Mouse (Mus musculus): ENCODE measurements at regions not wholly inside any gene's neighbourhood (a gene's known extent, or its start where the extent isn't known, plus 50 kb on each side); places are given as distances from the start of the nearest gene placed in this dataset.

DNA sequence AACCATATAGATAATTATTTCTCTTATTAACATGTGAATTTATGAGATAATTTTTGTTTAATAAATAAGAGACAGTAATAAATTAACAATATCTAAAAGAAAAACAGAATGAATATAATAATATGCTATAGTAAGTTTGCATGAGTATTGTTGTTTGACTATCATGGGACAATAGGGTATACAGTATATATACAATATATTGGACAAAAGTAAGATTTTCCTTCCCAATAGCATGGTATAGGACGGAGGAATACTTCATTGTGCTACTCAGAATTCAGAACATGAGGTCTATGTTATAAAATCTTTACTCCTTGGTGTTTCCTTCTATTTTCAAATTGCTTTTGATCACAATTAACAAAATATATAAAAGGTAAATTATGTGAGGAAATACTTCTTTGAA, 771.0 kb upstream of the Pcdh20 start:
- DNase-seq (ENCODE audit: low read depth, low spot score), result no peak
- no peaks in the 10 kb centered on the region for H3K27me3 ChIP-seq (ENCODE audit: control insufficient read depth, insufficient read depth, low read length, poor library complexity, severe bottlenecking)
- H3K36me3 ChIP-seq (ENCODE audit: control insufficient read depth, insufficient read depth, low read length, poor library complexity, severe bottlenecking), result no peaks in the 10 kb centered on the region

DNA sequence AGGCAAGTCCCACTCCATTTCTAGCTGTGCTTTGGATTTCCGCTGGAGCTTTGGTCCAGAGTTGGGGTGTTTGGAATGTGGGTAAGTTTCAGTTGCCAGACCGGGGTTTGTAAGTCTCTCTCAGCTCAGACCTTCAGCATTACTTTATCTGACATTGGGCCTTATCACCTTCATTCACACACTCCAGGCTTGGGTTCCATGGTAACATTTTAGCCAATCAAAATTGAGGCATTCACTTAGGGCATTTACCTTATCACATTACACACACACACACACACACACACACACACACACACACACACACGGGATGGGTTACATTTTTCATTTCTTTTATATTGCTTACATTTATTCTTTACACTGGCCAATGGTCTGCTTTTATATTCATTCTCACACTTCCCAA, 765.3 kb upstream of the Pcdh20 start:
- DNase-seq (ENCODE audit: low read depth, low spot score), result no peak
- H3K27me3 ChIP-seq (ENCODE audit: control insufficient read depth, insufficient read depth, low read length, poor library complexity, severe bottlenecking), result no peaks in the 10 kb centered on the region
- H3K36me3 ChIP-seq (ENCODE audit: control insufficient read depth, insufficient read depth, low read length, poor library complexity, severe bottlenecking), result no peaks in the 10 kb centered on the region

DNA sequence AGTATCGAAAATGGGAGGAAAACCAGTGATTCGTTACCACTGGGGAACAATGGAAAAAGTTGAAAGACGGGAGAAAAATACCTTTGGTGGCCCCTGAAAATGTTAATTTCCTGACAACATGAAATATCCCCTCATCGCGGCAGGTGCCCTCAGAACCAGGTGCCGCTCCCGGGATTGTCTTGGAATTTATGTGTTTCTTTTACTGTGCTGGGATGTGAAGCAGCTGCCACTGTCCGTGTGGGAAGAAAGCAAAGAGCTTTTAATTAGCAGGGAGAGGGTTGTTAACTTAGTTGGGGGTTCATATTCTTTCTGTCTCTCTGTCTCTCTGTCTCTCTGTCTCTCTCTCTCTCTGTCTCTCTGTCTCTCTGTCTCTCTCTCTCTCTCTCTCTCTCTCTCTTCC, 759.3 kb upstream of the Pcdh20 start:
- H3K27me3 ChIP-seq (ENCODE audit: control insufficient read depth, insufficient read depth, low read length, poor library complexity, severe bottlenecking), result no peaks in the 10 kb centered on the region
- DNase-seq (ENCODE audit: low read depth, low spot score), result no peak
- no peaks in the 10 kb centered on the region for H3K36me3 ChIP-seq (ENCODE audit: control insufficient read depth, insufficient read depth, low read length, poor library complexity, severe bottlenecking)

DNA sequence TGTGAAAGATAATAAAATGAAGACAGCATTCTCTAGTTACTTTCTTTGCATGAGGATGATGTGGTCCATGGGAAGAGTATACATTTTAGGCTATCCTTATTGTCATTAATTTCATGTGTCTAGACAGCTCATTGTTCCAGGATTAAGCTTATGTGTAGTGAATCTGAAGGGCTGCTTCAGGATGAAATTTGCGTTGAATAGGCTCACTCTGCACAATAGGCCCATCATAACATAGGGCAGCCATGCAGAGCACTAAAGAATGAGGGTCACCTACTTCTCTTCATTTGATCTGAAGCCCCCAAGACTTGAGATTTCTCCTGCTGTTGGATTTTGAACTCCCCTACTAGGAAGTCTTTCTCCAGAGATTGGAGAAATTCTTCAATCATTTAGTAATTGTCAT, 746.2 kb upstream of the Pcdh20 start:
- no peak for DNase-seq (ENCODE audit: low read depth, low spot score)
- H3K36me3 ChIP-seq (ENCODE audit: control insufficient read depth, insufficient read depth, low read length, poor library complexity, severe bottlenecking), result no peaks in the 10 kb centered on the region
- H3K27me3 ChIP-seq (ENCODE audit: control insufficient read depth, insufficient read depth, low read length, poor library complexity, severe bottlenecking), result no peaks in the 10 kb centered on the region

DNA sequence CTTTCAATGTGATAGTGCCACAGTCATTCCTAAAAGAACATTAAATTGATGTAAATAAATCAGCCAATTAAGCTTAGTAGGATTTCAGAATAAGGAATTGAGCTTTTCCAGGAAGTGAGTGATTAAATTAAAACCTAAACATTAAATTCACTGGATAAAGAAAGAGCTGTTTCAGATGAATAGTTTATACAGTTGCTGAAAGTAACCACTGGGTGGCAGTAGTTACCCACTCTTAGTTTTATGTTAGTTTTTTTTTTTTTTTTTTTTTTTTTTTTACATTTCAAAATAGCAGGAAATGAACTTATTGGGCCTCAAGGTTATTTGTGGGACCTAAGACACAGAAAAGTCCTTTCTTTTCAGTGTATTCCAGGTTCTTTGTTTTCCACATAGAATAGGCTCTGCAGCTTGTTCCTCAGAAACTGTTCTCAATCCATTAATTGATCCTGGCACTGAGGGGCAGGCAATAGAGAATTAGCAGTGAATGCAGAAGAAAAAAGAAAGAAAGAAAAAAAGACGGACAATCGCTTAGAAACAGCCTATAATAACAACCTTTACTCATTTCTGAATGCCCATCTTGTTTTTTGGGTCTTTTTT, 710.3 kb upstream of the Pcdh20 start:
- Histone ChIP-seq H3K27me3 (ENCODE audit: control insufficient read depth, insufficient read depth, low read length, poor library complexity, severe bottlenecking) (no peaks in the 10 kb centered on the region), H3K36me3 (ENCODE audit: control insufficient read depth, insufficient read depth, low read length, poor library complexity, severe bottlenecking) (no peaks in the 10 kb centered on the region)
- no peak for DNase-seq (ENCODE audit: low read depth, low spot score)

DNA sequence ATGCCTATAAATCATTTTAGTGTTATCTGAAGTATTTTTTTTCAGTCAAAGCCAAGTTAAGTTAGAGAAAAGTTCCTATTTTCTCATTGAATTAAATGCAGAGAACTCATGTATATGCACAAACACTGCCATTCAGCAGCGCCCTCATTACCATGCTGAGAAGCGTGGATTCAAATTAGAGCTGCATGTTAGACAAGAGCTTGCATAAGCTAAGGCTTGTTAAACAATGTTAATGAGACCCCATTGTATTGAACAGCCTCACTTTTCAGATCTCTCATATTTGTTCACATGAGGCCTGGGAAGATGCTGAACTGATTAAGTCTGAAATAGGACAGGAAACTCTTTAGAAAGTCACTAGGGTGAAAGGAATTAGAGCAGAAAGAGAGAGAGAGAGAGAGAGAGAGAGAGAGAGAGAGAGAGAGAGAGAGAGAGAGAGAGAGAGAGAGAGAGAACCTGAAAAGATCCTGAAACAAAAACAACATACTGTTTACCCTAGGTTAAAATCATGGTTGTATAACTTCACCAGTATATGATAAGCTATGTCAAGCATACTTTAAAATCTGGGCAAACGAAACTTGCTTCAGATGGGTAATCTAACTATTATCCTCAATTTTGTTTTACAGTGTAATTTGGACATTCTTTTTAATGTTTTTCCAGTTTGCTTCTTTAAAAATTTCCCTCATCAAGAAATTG, 671.9 kb upstream of the Pcdh20 start:
- Histone ChIP-seq H3K27me3 (ENCODE audit: control insufficient read depth, insufficient read depth, low read length, poor library complexity, severe bottlenecking) (no peaks in the 10 kb centered on the region), H3K36me3 (ENCODE audit: control insufficient read depth, insufficient read depth, low read length, poor library complexity, severe bottlenecking) (no peaks in the 10 kb centered on the region)
- DNase-seq (ENCODE audit: low read depth, low spot score), result no peak

DNA sequence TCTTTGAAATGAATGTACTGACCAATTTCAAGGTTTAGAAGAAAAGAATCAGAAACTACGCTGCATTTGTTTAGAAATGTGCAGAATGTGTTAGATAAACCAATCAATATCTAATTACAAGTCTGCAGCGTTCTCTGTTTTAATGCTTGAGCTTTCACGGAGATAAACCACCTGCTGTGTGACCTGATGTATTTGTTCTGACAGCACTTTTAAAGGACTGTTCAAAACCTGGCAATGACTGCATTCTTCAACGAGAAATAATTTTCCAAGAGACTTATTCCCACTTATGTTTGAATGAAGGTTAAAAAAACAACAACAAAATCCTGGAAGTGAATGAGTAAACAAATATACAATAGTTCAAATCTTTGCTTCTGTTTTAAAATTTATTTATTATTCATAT, 628.1 kb upstream of the Pcdh20 start:
- Histone ChIP-seq H3K36me3 (ENCODE audit: control insufficient read depth, insufficient read depth, low read length, poor library complexity, severe bottlenecking) (no peaks in the 10 kb centered on the region), H3K27me3 (ENCODE audit: control insufficient read depth, insufficient read depth, low read length, poor library complexity, severe bottlenecking) (no peaks in the 10 kb centered on the region)
- no peak for DNase-seq (ENCODE audit: low read depth, low spot score)

DNA sequence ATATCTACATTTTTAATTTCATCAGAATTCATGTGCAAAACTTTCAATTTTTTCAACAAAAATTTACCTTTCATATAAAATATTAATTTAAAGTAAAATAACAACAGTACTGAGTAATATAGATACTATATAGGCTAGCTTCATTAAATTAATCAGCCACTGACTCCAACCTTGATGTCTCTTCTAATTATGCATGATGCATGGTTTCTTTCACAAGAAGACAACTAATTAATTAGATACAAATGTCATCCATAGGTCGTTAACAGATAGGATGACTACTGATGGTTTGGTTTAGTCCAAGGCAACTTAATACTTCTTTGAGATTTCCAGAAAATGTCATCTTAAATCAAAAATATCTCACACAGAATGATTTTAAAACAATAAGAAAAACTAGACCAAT, 618.5 kb upstream of the Pcdh20 start:
- no peaks in the 10 kb centered on the region for H3K36me3 ChIP-seq (ENCODE audit: control insufficient read depth, insufficient read depth, low read length, poor library complexity, severe bottlenecking)
- no peak for DNase-seq (ENCODE audit: low read depth, low spot score)
- H3K27me3 ChIP-seq (ENCODE audit: control insufficient read depth, insufficient read depth, low read length, poor library complexity, severe bottlenecking), result no peaks in the 10 kb centered on the region

DNA sequence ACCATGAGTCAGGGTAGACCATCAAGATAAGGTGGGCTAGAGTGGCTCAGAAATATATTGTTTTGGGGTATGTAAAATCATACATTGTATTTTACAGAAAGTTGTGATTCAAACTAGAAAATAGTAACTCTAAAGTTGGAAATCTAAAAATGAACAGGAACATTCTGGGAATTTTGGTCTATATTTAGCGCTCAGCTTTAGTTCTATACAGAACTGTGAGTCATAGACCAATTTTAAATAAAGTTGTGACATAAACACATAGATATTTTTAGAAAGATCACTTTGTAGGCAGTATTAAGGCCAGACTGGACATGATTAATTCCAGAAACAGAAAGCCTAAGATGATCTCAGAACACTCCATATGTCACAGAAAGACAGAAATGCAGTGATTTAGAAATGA, 604.8 kb upstream of the Pcdh20 start:
- no peaks in the 10 kb centered on the region for H3K27me3 ChIP-seq (ENCODE audit: control insufficient read depth, insufficient read depth, low read length, poor library complexity, severe bottlenecking)
- no peaks in the 10 kb centered on the region for H3K36me3 ChIP-seq (ENCODE audit: control insufficient read depth, insufficient read depth, low read length, poor library complexity, severe bottlenecking)
- DNase-seq (ENCODE audit: low read depth, low spot score), result no peak

DNA sequence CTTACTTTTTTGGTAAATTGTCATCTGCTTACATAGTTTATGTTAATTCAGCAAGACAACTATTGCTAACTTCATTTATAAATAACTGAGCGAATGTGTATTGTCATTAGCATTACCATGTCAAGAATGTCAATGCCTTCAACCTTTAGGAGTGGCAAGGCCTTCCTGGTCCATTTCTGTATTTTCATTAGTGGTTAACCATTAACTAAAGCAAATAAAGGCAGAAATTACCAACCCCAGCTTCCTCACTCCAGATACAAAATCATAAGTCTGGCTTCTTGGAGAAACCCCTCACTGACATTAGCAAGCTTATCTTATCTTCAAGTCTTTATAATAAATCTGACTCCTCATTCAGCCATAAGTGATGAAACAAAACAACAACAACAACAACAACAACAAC, 592.8 kb upstream of the Pcdh20 start:
- H3K36me3 ChIP-seq (ENCODE audit: control insufficient read depth, insufficient read depth, low read length, poor library complexity, severe bottlenecking), result no peaks in the 10 kb centered on the region
- no peaks in the 10 kb centered on the region for H3K27me3 ChIP-seq (ENCODE audit: control insufficient read depth, insufficient read depth, low read length, poor library complexity, severe bottlenecking)
- no peak for DNase-seq (ENCODE audit: low read depth, low spot score)

DNA sequence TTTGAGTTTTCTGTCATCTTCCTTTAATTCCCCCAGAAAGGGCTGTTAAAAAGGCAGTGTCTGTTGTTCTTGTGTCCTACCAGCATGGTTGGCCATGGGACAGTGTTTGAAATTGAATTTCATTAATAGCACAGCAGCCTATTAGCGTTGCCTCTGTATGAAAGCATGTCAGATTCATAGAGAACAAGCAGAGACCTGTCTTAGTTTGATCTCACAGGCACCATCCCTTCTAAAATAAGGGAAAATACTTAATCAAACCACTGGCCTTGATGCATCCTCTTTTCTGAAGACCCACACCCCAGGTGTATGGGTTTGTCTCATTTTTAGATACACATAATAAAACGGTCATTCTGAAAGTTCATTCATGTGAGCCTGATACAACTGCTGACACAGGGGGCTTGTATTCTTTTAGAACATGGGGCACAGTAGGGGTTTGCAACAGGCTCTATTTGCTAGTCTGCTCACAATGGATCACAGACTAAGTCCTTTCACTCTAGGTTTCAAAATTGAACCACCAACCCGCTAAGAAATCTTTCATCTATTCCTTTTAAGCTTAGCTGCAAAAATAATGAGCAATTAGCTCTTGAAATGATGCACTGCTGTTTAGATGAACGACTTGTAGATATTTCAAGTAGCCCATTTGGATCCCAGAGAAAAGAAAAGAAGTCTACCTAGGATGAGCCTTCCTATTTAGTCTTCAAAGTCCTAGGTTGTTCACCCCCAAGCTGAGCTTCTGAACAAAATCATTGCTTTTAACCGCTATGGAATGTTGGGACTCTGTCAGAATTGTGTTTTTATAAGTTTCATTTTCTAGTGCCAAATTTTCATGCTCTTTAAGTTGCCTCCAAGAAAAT, 591.6 kb upstream of the Pcdh20 start:
- no peaks in the 10 kb centered on the region for H3K36me3 ChIP-seq (ENCODE audit: control insufficient read depth, insufficient read depth, low read length, poor library complexity, severe bottlenecking)
- no peaks in the 10 kb centered on the region for H3K27me3 ChIP-seq (ENCODE audit: control insufficient read depth, insufficient read depth, low read length, poor library complexity, severe bottlenecking)
- DNase-seq (ENCODE audit: low read depth, low spot score), result no peak

DNA sequence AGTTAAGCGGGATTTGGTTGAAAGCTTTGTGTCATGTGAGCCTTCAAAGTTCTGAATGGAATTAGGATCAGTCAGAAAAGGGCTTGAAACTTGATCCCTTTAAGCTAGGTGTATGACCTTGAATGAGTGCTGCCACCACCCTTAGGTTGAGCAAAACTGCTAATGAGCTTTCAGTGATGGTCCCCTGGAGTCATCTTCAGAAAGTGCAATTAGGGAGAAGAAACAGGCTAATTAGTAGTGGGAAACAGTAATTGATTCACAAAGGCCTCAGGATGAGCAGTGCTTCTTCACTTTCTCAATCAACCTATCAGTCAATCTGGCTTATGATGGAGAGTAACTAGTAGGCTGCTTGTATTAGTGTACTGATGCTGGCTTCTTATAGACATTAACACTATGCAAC, 590.1 kb upstream of the Pcdh20 start:
- H3K27me3 ChIP-seq (ENCODE audit: control insufficient read depth, insufficient read depth, low read length, poor library complexity, severe bottlenecking), result no peaks in the 10 kb centered on the region
- no peaks in the 10 kb centered on the region for H3K36me3 ChIP-seq (ENCODE audit: control insufficient read depth, insufficient read depth, low read length, poor library complexity, severe bottlenecking)
- DNase-seq (ENCODE audit: low read depth, low spot score), result no peak

DNA sequence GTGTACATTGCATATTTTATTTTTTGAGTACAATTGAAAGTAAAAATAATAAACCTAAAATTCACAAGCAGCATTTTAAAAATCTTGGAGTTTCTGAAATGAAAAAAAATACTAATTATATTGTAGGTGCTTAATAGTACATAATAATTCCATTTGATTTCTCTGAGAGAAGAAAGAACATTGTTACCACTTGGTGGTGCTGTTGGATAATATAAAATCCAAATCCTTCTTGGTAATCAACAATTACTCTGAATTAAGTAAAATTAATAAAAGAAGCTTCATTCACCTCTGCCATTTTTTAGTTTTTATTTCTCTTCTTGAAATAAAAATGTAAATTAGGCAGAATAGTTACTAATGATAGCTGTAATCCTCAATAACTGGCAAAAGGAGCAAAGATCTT, 563.2 kb upstream of the Pcdh20 start:
- DNase-seq (ENCODE audit: low read depth, low spot score), result no peak
- H3K27me3 ChIP-seq (ENCODE audit: control insufficient read depth, insufficient read depth, low read length, poor library complexity, severe bottlenecking), result no peaks in the 10 kb centered on the region
- no peaks in the 10 kb centered on the region for H3K36me3 ChIP-seq (ENCODE audit: control insufficient read depth, insufficient read depth, low read length, poor library complexity, severe bottlenecking)

DNA sequence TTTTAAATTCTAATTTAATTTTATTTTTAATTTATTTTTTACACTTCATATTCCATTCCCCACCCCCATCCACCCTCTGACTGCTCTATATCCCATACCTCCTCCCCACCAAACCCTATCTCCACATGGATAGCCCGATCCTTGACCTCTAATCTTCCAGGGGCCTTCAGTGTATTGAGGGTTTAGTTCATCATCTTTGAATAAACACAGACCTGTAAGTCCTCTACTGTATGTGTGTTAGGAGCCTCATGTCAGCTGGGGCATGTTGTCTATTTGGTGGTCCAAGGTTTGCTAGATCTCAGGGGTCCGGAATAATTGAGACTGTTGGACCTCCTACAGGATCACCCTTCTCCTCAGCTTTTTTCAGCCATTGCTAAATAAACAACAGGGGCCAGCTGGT, 540.2 kb upstream of the Pcdh20 start:
- Histone ChIP-seq H3K27me3 (ENCODE audit: control insufficient read depth, insufficient read depth, low read length, poor library complexity, severe bottlenecking) (no peaks in the 10 kb centered on the region), H3K36me3 (ENCODE audit: control insufficient read depth, insufficient read depth, low read length, poor library complexity, severe bottlenecking) (no peaks in the 10 kb centered on the region)
- no peak for DNase-seq (ENCODE audit: low read depth, low spot score)

DNA sequence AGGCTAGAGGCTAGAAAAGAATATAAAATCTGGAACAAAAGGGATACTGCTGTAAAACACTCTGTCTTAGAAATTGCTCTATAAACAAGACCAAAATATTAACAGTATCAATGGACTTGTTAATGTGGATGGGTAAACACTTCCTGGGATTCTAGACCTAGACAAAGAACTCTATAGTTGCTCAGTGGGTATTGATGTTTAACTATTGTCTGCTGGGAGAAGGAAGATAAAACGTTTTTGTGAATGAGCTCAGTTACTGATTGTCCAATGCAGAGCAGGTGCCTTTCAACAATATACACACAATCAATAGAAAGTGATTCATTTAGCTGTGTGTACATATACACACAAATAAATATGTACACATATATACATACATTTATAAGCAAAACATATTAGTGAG, 538.5 kb upstream of the Pcdh20 start:
- Histone ChIP-seq H3K36me3 (ENCODE audit: control insufficient read depth, insufficient read depth, low read length, poor library complexity, severe bottlenecking) (no peaks in the 10 kb centered on the region), H3K27me3 (ENCODE audit: control insufficient read depth, insufficient read depth, low read length, poor library complexity, severe bottlenecking) (no peaks in the 10 kb centered on the region)
- DNase-seq (ENCODE audit: low read depth, low spot score), result no peak
